Mouse (Mus musculus) liver, embryonic 14.5 days (tissue): ENCODE data around the gene Slc2a1. TPM values are rescaled to one million over a fixed set of nuclear protein-coding genes. Genes with fewer than 3 reads are reported as not detected.

Source experiments
- ATAC-seq: fragments of 200-750 bp; cut with Nextera tagmentation; 2 replicates; pipeline ENCODE4 v1.8.0; 2017; ENCODE audit warnings: moderate number of reproducible peaks, mild to moderate bottlenecking, moderate library complexity; ENCODE audit not compliant: insufficient read depth
- DNase-seq, 3 experiments: peaks; one replicate each; pipeline ENCODE4 v3.0.0-alpha.2; 2012 to 2013; ENCODE audit warnings: low read depth in 3 of 3, low spot score in 3 of 3
- H3K27ac ChIP-seq: fragments of 300-500 bp; sonication (generic); 2 replicates; pipeline ENCODE4 v1.5.1; 2014; ENCODE audit warnings: moderate library complexity, mild to moderate bottlenecking, control low read depth, inconsistent platforms
- H3K27me3 ChIP-seq: fragments of 300-500 bp; sonication (generic); 2 replicates; pipeline ENCODE4 v1.6.1; 2014; ENCODE audit warnings: mild to moderate bottlenecking, low read length, moderate library complexity; ENCODE audit not compliant: control insufficient read depth, insufficient read depth
- H3K36me3 ChIP-seq: fragments of 300-500 bp; sonication (generic); replicated peaks from 2 replicates; pipeline ENCODE4 v1.6.1; 2014; ENCODE audit warnings: low read depth; ENCODE audit not compliant: control insufficient read depth, insufficient read depth
- H3K4me1 ChIP-seq, 2 experiments: fragments of 200-500 bp in 1 of 2; fragments of 300-500 bp in 1 of 2; sonication (generic) in 1 of 2; replicated peaks; 2 replicates each; pipeline ENCODE4 v1.6.1; 2012 to 2014; ENCODE audit warnings: antibody characterized with exemption in 1 of 2, inconsistent platforms in 1 of 2, low read length in 1 of 2; ENCODE audit not compliant: control insufficient read depth in 2 of 2, insufficient read depth in 2 of 2
- H3K4me2 ChIP-seq: fragments of 300-500 bp; sonication (generic); 2 replicates; pipeline ENCODE4 v1.6.1; 2014; ENCODE audit warnings: low read depth, mild to moderate bottlenecking, control low read depth, moderate library complexity
- H3K4me3 ChIP-seq, 2 experiments: fragments of 200-500 bp in 1 of 2; fragments of 300-500 bp in 1 of 2; sonication (generic) in 1 of 2; 2 replicates each; pipeline ENCODE4 v1.5.1; 2012 to 2014; ENCODE audit warnings: low read depth in 2 of 2, low read length in 2 of 2, mild to moderate bottlenecking in 2 of 2, control low read depth in 1 of 2, inconsistent platforms in 1 of 2, moderate library complexity in 1 of 2; ENCODE audit not compliant: insufficient read depth in 1 of 2
- H3K9ac ChIP-seq: fragments of 300-500 bp; sonication (generic); replicated peaks from 2 replicates; pipeline ENCODE4 v1.6.1; 2014; ENCODE audit warnings: mild to moderate bottlenecking, control low read depth, moderate library complexity
- H3K9me3 ChIP-seq: fragments of 300-500 bp; sonication (generic); 2 replicates; pipeline ENCODE4 v1.6.1; 2016; ENCODE audit warnings: low read length, mixed read lengths; ENCODE audit not compliant: control insufficient read depth
- CTCF ChIP-seq: IDR thresholded peaks from 2 replicates; pipeline ENCODE4 v1.5.1; 2016; ENCODE audit warnings: antibody characterized with exemption, low read depth, control low read depth
- EP300 ChIP-seq: IDR thresholded peaks from 2 replicates; pipeline ENCODE4 v1.6.1; 2016; ENCODE audit warnings: antibody characterized with exemption, low read depth
- WGBS: fragments of 180-500 bp; shearing (Covaris S2); extraction: QIAGEN DNeasy Blood & Tissue Kit; methylation state at CpG from one replicate; pipeline ENCODE4 v1.1.7; 2014; ENCODE audit not compliant: insufficient replicate concordance; 5-methylcytosine and 5-hydroxymethylcytosine counted together
- polyA plus RNA-seq, 2 experiments: library from polyadenylated mRNA; depleted of rRNA in 1 of 2; stranded (reverse) in 1 of 2; unstranded in 1 of 2; fragments of >200 nt; fragmentation: Nextera tagmentation in 1 of 2; extraction: Ambion mirVana in 1 of 2; gene quantifications; 2 replicates each; pipeline versions ENCODE4 v1.2.1 to v1.2.3; 2012 to 2014

Gene Slc2a1
- polyA plus RNA-seq (2012; rRNA removed) (173 and 192 TPM in 2 replicates), polyA plus RNA-seq (2014; fragmentation: Nextera tagmentation; extraction: Ambion mirVana) (259 and 296 TPM in 2 replicates)

DNA sequence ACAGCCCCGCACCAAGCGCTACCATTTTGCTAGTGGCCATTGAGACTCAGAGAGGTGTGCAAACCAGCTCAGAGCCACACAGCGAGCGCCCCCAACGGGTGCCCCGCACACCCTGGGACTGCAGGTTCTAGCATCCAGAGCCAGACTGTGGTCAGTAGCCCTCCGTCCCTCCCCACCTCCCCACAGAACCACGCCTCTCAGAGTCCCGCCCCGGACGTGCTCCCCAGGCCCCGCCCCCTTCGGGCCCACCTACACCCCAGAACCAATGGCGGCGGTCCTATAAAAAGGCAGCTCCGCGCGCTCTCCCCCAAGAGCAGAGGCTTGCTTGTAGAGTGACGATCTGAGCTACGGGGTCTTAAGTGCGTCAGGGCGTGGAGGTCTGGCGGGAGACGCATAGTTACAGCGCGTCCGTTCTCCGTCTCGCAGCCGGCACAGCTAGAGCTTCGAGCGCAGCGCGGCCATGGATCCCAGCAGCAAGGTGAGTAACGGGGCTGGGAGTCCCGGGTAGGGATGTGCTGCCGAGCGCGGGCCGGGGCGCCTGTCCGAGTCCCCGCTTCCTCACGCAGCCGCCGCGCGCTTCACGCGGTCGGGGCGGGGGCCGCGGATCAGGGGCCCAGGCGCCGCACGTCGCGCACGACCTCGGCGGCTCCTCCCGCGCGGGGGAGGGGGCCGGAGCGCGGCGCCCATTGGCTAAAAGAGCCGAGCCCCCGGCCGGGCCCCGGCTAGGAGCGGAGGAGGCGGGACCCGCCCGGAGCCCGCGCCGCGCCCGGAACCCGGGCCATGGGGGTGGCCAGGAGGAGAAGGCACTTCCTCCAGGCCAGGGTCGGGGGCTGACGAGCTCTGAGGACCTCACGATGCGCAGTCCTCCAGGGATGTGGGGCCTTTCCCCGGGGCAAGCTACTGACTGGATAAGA is at the start of gene Slc2a1:
Gene Slc2a1 (plus strand): TSS at position 217 of the 914 bp plus-strand sequence.
- H3K9ac ChIP-seq = peak within 1 kb of the TSS; percentile 99
- peaks cover 44% of the 10 kb centered on the region for H3K36me3 ChIP-seq
- under 1% methylated on average over 81 of the region's 88 CpGs for WGBS
- H3K27ac ChIP-seq = peak within 1 kb of the TSS; percentile 94
- no peaks in the 10 kb centered on the region for H3K9me3 ChIP-seq
- peaks cover 48 to 68% of the 10 kb centered on the region in 2 experiments for H3K4me1 ChIP-seq
- ATAC-seq (peak; percentile 82), DNase-seq (peak; percentile 93 to 94 (median 94))
- H3K4me2 ChIP-seq = peak within 1 kb of the TSS; percentile 81
- H3K4me3 ChIP-seq = peak within 1 kb of the TSS; percentile 71 to 94
- H3K27me3 ChIP-seq = no peaks in the 10 kb centered on the region; the same call in 1 of the 2 replicates
- peak; percentile 87 for TF ChIP-seq CTCF
- peak; percentile 64 for TF ChIP-seq EP300

GRCm38 (mm10) chr4:119066791-119067190 is 41.7 kb upstream of the Slc2a1 start:
- DNase-seq = no peak
- Histone ChIP-seq H3K4me3 (no peak overlapping the region), H3K27me3 (peaks cover 24% of the 10 kb centered on the region), H3K36me3 (no peaks in the 10 kb centered on the region), H3K27ac (no peak overlapping the region), H3K9ac (no peak overlapping the region), H3K4me1 (peaks cover 7 to 14% of the 10 kb centered on the region in 2 experiments), H3K9me3 (no peaks in the 10 kb centered on the region), H3K4me2 (no peak overlapping the region)
- no peak for TF ChIP-seq EP300
- TF ChIP-seq CTCF = no peak
- 83% methylated on average over 3 of the region's 3 CpGs for WGBS
- no peak for ATAC-seq

DNA sequence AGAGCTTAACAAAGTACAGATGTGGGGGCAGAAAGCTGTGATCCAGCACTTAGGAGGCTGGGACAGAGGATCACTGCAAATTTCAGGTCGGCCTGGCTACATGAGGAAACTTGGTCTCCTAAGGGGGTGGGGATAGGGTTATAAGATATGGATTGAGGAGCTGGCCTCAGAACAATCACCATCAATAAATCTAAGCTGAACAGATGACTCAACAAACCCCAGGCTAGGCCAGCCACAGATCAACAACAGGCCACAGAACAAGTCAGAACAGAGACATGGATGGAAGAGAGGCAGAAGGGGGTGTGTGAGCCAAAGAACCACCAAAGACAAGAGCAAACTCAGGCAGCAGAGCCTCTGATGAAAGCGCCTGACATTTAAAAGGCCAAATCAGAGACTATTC is 41.3 kb upstream of the Slc2a1 start:
- no peak for DNase-seq
- no peaks in the 10 kb centered on the region for H3K9me3 ChIP-seq
- ATAC-seq = no peak
- no peak overlapping the region for H3K4me3 ChIP-seq
- H3K9ac ChIP-seq = no peak overlapping the region
- peaks cover 25% of the 10 kb centered on the region for H3K27me3 ChIP-seq
- H3K4me2 ChIP-seq = no peak overlapping the region
- TF ChIP-seq EP300 (no peak), CTCF (no peak)
- H3K4me1 ChIP-seq = peaks cover 7 to 14% of the 10 kb centered on the region in 2 experiments
- H3K36me3 ChIP-seq = no peaks in the 10 kb centered on the region
- H3K27ac ChIP-seq = no peak overlapping the region
- 67% methylated on average over 2 of the region's 2 CpGs for WGBS

DNA sequence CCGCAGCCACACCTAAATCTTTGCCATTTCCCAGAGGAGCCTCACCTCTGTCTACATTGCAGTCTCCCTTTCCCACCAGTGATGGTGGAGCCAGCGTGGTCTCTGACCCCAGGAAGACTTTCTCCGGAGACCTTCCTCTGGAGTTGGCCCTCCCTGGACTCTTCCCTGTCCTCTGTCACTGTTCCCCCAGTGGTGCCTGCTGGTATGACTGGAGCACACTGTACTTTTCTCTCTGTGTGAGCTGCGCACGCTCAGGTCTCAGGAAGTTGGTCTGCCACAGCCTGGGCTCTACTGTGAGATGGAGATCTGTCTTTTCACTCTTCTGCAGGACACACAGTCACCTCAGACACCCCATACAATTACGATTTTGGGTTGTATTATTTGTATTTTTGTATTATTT is 39.6 kb upstream of the Slc2a1 start:
- H3K4me3 ChIP-seq = no peak overlapping the region
- DNase-seq (no peak), ATAC-seq (peak; percentile 62)
- peaks cover 7 to 14% of the 10 kb centered on the region in 2 experiments for H3K4me1 ChIP-seq
- H3K9ac ChIP-seq = no peak overlapping the region
- no peaks in the 10 kb centered on the region for H3K36me3 ChIP-seq
- peaks cover 35% of the 10 kb centered on the region for H3K27me3 ChIP-seq
- no peak for TF ChIP-seq EP300
- peak; percentile 78 for TF ChIP-seq CTCF
- no peak overlapping the region for H3K4me2 ChIP-seq
- WGBS = 33% methylated on average over 6 of the region's 6 CpGs
- H3K9me3 ChIP-seq = no peaks in the 10 kb centered on the region
- no peak overlapping the region for H3K27ac ChIP-seq

GRCm38 (mm10) chr4:119070181-119070580 is 38.3 kb upstream of the Slc2a1 start:
- no peak for ATAC-seq
- DNase-seq = no peak
- Histone ChIP-seq H3K4me1 (peaks cover 2 to 10% of the 10 kb centered on the region in 2 experiments; a peak in 1 of 4 replicates), H3K27me3 (peaks cover 35% of the 10 kb centered on the region), H3K4me2 (no peak overlapping the region), H3K36me3 (no peaks in the 10 kb centered on the region), H3K27ac (no peak overlapping the region), H3K4me3 (no peak overlapping the region), H3K9me3 (no peaks in the 10 kb centered on the region), H3K9ac (no peak overlapping the region)
- no peak for TF ChIP-seq CTCF
- TF ChIP-seq EP300 = no peak
- WGBS = 63% methylated on average over 1 of the region's 1 CpGs
